Mouse (Mus musculus) thymus, postnatal 4 days (tissue): ENCODE measurements around the gene Celf1.

Source experiments
- DNase-seq: peaks from one replicate; pipeline ENCODE4 v3.0.0; 2021

The Celf1 gene

DNA sequence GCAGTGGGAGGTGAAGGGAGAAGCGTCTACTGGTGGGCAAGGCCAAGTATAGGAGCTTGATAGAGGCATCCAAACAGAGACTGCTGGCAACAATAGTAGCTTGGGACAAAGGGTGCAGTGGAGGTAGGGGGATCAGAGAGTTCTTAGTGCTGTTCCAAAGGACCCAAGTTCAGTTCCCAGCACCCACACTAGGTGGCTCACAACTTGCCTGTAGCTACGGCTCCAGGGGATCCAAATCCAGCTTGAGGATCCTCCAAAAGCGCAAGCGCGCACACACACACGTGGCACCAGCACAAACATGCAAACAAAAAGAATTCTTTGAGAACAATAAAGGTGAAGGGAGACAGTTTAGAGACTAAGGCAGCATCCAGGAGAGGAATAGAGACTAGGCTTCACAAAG lies 124.0 kb downstream of the Celf1 start:
- no peak for DNase-seq

DNA sequence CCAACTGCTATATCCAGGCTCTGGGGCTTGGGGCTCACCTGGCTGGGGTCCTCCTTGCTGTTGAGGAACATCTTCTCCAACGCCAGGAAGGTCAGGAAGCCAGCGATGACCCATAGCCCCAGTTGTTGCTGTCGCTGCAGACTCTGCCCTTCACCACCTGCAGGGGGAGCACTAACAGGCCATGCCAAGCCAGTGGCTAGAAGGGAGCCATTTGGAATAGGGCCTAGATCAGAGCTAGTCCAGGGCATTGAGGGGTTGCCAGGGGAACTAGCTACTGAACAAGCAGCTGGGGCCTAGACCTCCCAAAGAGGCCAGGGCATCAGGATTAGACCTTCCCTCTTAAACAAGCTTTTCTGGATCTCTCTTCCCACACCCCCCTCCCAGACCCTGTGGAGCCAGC lies 125.4 kb downstream of the Celf1 start:
- DNase-seq, result peak; percentile 77

GRCm38 (mm10) chr2:91066455-91066854 lies 126.3 kb downstream of the Celf1 start:
- no peak for DNase-seq

GRCm38 (mm10) chr2:91068162-91068871 lies 128.1 kb downstream of the Celf1 start:
- no peak for DNase-seq

- DNase-seq, result no peak
Measured at GRCm38 (mm10) chr2:91068872-91069165, 128.6 kb downstream of the Celf1 start.
